Mouse (Mus musculus) kidney, postnatal 10 days (tissue): ENCODE data around the gene Smndc1.

Source experiments
- DNase-seq: peaks from one replicate; pipeline ENCODE4 v3.0.0; 2021; ENCODE audit warnings: mixed read lengths

Smndc1 gene

GRCm38 (mm10) chr19:53378421-53378820, 12.0 kb downstream of the Smndc1 start:
- DNase-seq: no peak

GRCm38 (mm10) chr19:53377652-53378051, 12.7 kb downstream of the Smndc1 start:
- no peak for DNase-seq

GRCm38 (mm10) chr19:53375816-53376215, 14.6 kb downstream of the Smndc1 start:
- no peak for DNase-seq

- DNase-seq: no peak
Measured at GRCm38 (mm10) chr19:53375299-53375698, 15.1 kb downstream of the Smndc1 start.

GRCm38 (mm10) chr19:53373570-53373969, 16.8 kb downstream of the Smndc1 start:
- no peak for DNase-seq

- DNase-seq: peak; percentile 8
Measured at GRCm38 (mm10) chr19:53371666-53372065, 18.7 kb downstream of the Smndc1 start, which contains the start of gene Gm10197. Gene Gm10197, minus strand, starts transcription at chr19:53371766.

GRCm38 (mm10) chr19:53370233-53370632, 20.1 kb downstream of the Smndc1 start:
- peak; percentile 34 for DNase-seq

GRCm38 (mm10) chr19:53369469-53370043, 20.8 kb downstream of the Smndc1 start:
- DNase-seq: peak; percentile 93

GRCm38 (mm10) chr19:53366881-53367280, 23.5 kb downstream of the Smndc1 start:
- no peak for DNase-seq

- no peak for DNase-seq
Measured at GRCm38 (mm10) chr19:53366057-53366775, 24.2 kb downstream of the Smndc1 start.

GRCm38 (mm10) chr19:53364963-53365362, 25.4 kb downstream of the Smndc1 start:
- DNase-seq: peak; percentile 86

- DNase-seq: no peak
Measured at GRCm38 (mm10) chr19:53364551-53364950, 25.8 kb downstream of the Smndc1 start.

- no peak for DNase-seq
Measured at GRCm38 (mm10) chr19:53362967-53363366, 27.4 kb downstream of the Smndc1 start.

- DNase-seq: no peak
Measured at GRCm38 (mm10) chr19:53360265-53360958, 30.0 kb downstream of the Smndc1 start.

GRCm38 (mm10) chr19:53359160-53360033, 31.0 kb downstream of the Smndc1 start:
- peak; percentile 73 for DNase-seq

- DNase-seq: no peak
Measured at GRCm38 (mm10) chr19:53355065-53355464, 35.3 kb downstream of the Smndc1 start.

- DNase-seq: no peak
Measured at GRCm38 (mm10) chr19:53354271-53355000, 35.9 kb downstream of the Smndc1 start.

GRCm38 (mm10) chr19:53353864-53354263, 36.5 kb downstream of the Smndc1 start:
- no peak for DNase-seq

GRCm38 (mm10) chr19:53345766-53346165, 44.6 kb downstream of the Smndc1 start:
- no peak for DNase-seq

GRCm38 (mm10) chr19:53344062-53344461, 46.3 kb downstream of the Smndc1 start:
- DNase-seq: no peak

GRCm38 (mm10) chr19:53343174-53343881, 47.0 kb downstream of the Smndc1 start:
- no peak for DNase-seq
